Mouse (Mus musculus): Measurements from ENCODE around the gene Ap1m2. TPM values are rescaled to one million over a fixed set of nuclear protein-coding genes. Genes with fewer than 3 reads are reported as not detected.

Gene Ap1m2
- 15.8 and 18.2 TPM in 2 replicates for polyA plus RNA-seq (2016; fragmentation: Nextera tagmentation; extraction: Ambion mirVana)

- H3K4me1 ChIP-seq, result no peaks in the 10 kb centered on the region
- H3K36me3 ChIP-seq, result no peaks in the 10 kb centered on the region
- H3K9ac ChIP-seq, result peak within 1 kb of the TSS; percentile 20; the same call in 1 of the 2 replicates
- no peak within 1 kb of the TSS for H3K27ac ChIP-seq
- H3K9me3 ChIP-seq, result peaks cover 6% of the 10 kb centered on the region; the same call in 1 of the 2 replicates
- no peak for ATAC-seq (ENCODE audit: insufficient number of reproducible peaks, insufficient read depth, low FRiP score, low TSS enrichment)
- peak within 1 kb of the TSS; percentile 35 for H3K4me2 ChIP-seq (replicated peaks)
- H3K27me3 ChIP-seq, result peaks cover 25% of the 10 kb centered on the region
- WGBS, result 7% methylated on average over 35 of the region's 35 CpGs
- H3K4me3 ChIP-seq, result peak within 1 kb of the TSS; percentile 32
Observed at GRCm38 (mm10) chr9:21312134-21312533, at the start of gene Ap1m2. Ap1m2 (minus strand) TSS chr9:21312337.

- Histone ChIP-seq H3K27me3 (0 out of 2 replicates have a peak, but pooled peaks cover 5% of the 10 kb centered on the region), H3K4me1 (peaks cover 14% of the 10 kb centered on the region), H3K4me2 (replicated peaks) (no peak overlapping the region), H3K9me3 (no peaks in the 10 kb centered on the region), H3K36me3 (peaks cover 27% of the 10 kb centered on the region), H3K4me3 (no peak overlapping the region), H3K9ac (no peak overlapping the region), H3K27ac (no peak overlapping the region)
- 0% methylated on average over 1 of the region's 1 CpGs for WGBS
- ATAC-seq (ENCODE audit: insufficient number of reproducible peaks, insufficient read depth, low FRiP score, low TSS enrichment), result no peak
Observed at GRCm38 (mm10) chr9:21356981-21357718, 45.0 kb upstream of the Ap1m2 start.

- Histone ChIP-seq H3K9ac (no peak overlapping the region; the same call in 1 of the 2 replicates), H3K27me3 (no peaks in the 10 kb centered on the region), H3K4me3 (no peak overlapping the region), H3K4me2 (replicated peaks) (no peak overlapping the region), H3K27ac (peak overlapping the region; percentile 51), H3K9me3 (no peaks in the 10 kb centered on the region), H3K4me1 (peaks cover 16% of the 10 kb centered on the region), H3K36me3 (peaks cover 42% of the 10 kb centered on the region)
- WGBS, result 78% methylated on average over 6 of the region's 6 CpGs
- ATAC-seq (ENCODE audit: insufficient number of reproducible peaks, insufficient read depth, low FRiP score, low TSS enrichment), result no peak
Observed at GRCm38 (mm10) chr9:21354796-21355195, 42.7 kb upstream of the Ap1m2 start.

- H3K4me2 ChIP-seq (replicated peaks), result 0 out of 2 replicates have a peak overlapping the region, but pooled peaks have one; percentile 6
- H3K4me3 ChIP-seq, result no peak overlapping the region
Observed at GRCm38 (mm10) chr9:21353373-21353686, 41.2 kb upstream of the Ap1m2 start.

GRCm38 (mm10) chr9:21352463-21353372 is 40.6 kb upstream of the Ap1m2 start:
- H3K4me3 ChIP-seq, result 0 out of 2 replicates have a peak overlapping the region, but pooled peaks have one; percentile 4
- no peaks in the 10 kb centered on the region for H3K27me3 ChIP-seq
- H3K9me3 ChIP-seq, result no peaks in the 10 kb centered on the region
- H3K36me3 ChIP-seq, result peaks cover 60% of the 10 kb centered on the region
- 28% methylated on average over 20 of the region's 20 CpGs for WGBS
- H3K4me1 ChIP-seq, result peaks cover 16% of the 10 kb centered on the region
- 0 out of 2 replicates have a peak overlapping the region, but pooled peaks have one; percentile 5 for H3K9ac ChIP-seq
- H3K27ac ChIP-seq, result peak overlapping the region; percentile 77
- 0 out of 2 replicates have a peak overlapping the region, but pooled peaks have one; percentile 6 for H3K4me2 ChIP-seq (replicated peaks)
- ATAC-seq (ENCODE audit: insufficient number of reproducible peaks, insufficient read depth, low FRiP score, low TSS enrichment), result peak; percentile 38; the same call in 1 of the 2 replicates

More at GRCm38 (mm10) chr9:21353373-21353686, 41.2 kb upstream of the Ap1m2 start:
- ATAC-seq (ENCODE audit: insufficient number of reproducible peaks, insufficient read depth, low FRiP score, low TSS enrichment), result peak; percentile 50; the same call in 1 of the 2 replicates
- Histone ChIP-seq H3K4me1 (peaks cover 16% of the 10 kb centered on the region), H3K36me3 (peaks cover 54% of the 10 kb centered on the region), H3K9me3 (no peaks in the 10 kb centered on the region), H3K9ac (no peak overlapping the region), H3K27me3 (no peaks in the 10 kb centered on the region), H3K27ac (peak overlapping the region; percentile 77)
- 34% methylated on average over 2 of the region's 2 CpGs for WGBS

GRCm38 (mm10) chr9:21351702-21352377 is 39.7 kb upstream of the Ap1m2 start:
- Histone ChIP-seq H3K9ac (no peak overlapping the region), H3K36me3 (peaks cover 69% of the 10 kb centered on the region), H3K9me3 (no peaks in the 10 kb centered on the region), H3K4me3 (no peak overlapping the region), H3K4me1 (peaks cover 16% of the 10 kb centered on the region), H3K27ac (peak overlapping the region; percentile 77; the same call in 1 of the 2 replicates), H3K4me2 (replicated peaks) (no peak overlapping the region), H3K27me3 (no peaks in the 10 kb centered on the region)
- no peak for ATAC-seq (ENCODE audit: insufficient number of reproducible peaks, insufficient read depth, low FRiP score, low TSS enrichment)
- WGBS, result 92% methylated on average over 4 of the region's 4 CpGs

GRCm38 (mm10) chr9:21351178-21351577 is 39.0 kb upstream of the Ap1m2 start:
- Histone ChIP-seq H3K9me3 (no peaks in the 10 kb centered on the region), H3K27me3 (no peaks in the 10 kb centered on the region), H3K4me3 (no peak overlapping the region), H3K36me3 (peaks cover 73% of the 10 kb centered on the region), H3K4me2 (replicated peaks) (no peak overlapping the region), H3K4me1 (peaks cover 16% of the 10 kb centered on the region), H3K27ac (no peak overlapping the region), H3K9ac (no peak overlapping the region)
- 91% methylated on average over 7 of the region's 7 CpGs for WGBS
- no peak for ATAC-seq (ENCODE audit: insufficient number of reproducible peaks, insufficient read depth, low FRiP score, low TSS enrichment)

- H3K9ac ChIP-seq, result no peak overlapping the region
- H3K27me3 ChIP-seq, result no peaks in the 10 kb centered on the region
- H3K4me3 ChIP-seq, result no peak overlapping the region
- no peak overlapping the region for H3K4me2 ChIP-seq (replicated peaks)
- H3K27ac ChIP-seq, result no peak overlapping the region
- H3K36me3 ChIP-seq, result peaks cover 79% of the 10 kb centered on the region
- H3K9me3 ChIP-seq, result no peaks in the 10 kb centered on the region
- H3K4me1 ChIP-seq, result peaks cover 12% of the 10 kb centered on the region
- no peak for ATAC-seq (ENCODE audit: insufficient number of reproducible peaks, insufficient read depth, low FRiP score, low TSS enrichment)
- WGBS, result 87% methylated on average over 3 of the region's 3 CpGs
Observed at GRCm38 (mm10) chr9:21348152-21348551, 36.0 kb upstream of the Ap1m2 start.

GRCm38 (mm10) chr9:21346627-21347365 is 34.7 kb upstream of the Ap1m2 start:
- no peak for ATAC-seq (ENCODE audit: insufficient number of reproducible peaks, insufficient read depth, low FRiP score, low TSS enrichment)
- WGBS, result 72% methylated on average over 16 of the region's 16 CpGs
- Histone ChIP-seq H3K36me3 (peaks cover 81% of the 10 kb centered on the region), H3K9ac (no peak overlapping the region), H3K4me3 (no peak overlapping the region), H3K4me1 (no peaks in the 10 kb centered on the region), H3K27ac (no peak overlapping the region), H3K9me3 (no peaks in the 10 kb centered on the region), H3K4me2 (replicated peaks) (no peak overlapping the region), H3K27me3 (no peaks in the 10 kb centered on the region)

GRCm38 (mm10) chr9:21340411-21340810 is 28.3 kb upstream of the Ap1m2 start:
- Histone ChIP-seq H3K4me1 (0 out of 2 replicates have a peak, but pooled peaks cover 4% of the 10 kb centered on the region), H3K4me2 (replicated peaks) (no peak overlapping the region), H3K4me3 (no peak overlapping the region), H3K9ac (no peak overlapping the region), H3K27ac (no peak overlapping the region), H3K27me3 (no peaks in the 10 kb centered on the region), H3K36me3 (peaks cover 39% of the 10 kb centered on the region), H3K9me3 (no peaks in the 10 kb centered on the region)
- WGBS, result 87% methylated on average over 4 of the region's 4 CpGs
- ATAC-seq (ENCODE audit: insufficient number of reproducible peaks, insufficient read depth, low FRiP score, low TSS enrichment), result no peak

Measured in embryonic facial prominence, embryonic 12.5 days (tissue).